Mouse (Mus musculus) limb, embryonic 11.5 days (tissue): ENCODE results near the gene Rab3il1. TPM values are rescaled to one million over a fixed set of nuclear protein-coding genes. Genes with fewer than 3 reads are reported as not detected.

Source experiments
- ATAC-seq: fragments of 200-750 bp; cut with Nextera tagmentation; 2 replicates; pipeline ENCODE4 v1.8.0; 2017; ENCODE audit warnings: low read depth; ENCODE audit not compliant: insufficient number of reproducible peaks, low FRiP score, low TSS enrichment
- DNase-seq: peaks from one replicate; pipeline ENCODE4 v3.0.0-alpha.2; 2015; ENCODE audit warnings: low spot score
- H3K27ac ChIP-seq: fragments of 300-500 bp; sonication (generic); replicated peaks from 2 replicates; pipeline ENCODE4 v1.5.1; 2014; ENCODE audit warnings: low read depth, mild to moderate bottlenecking, low read length
- H3K27me3 ChIP-seq: fragments of 300-500 bp; sonication (generic); 2 replicates; pipeline ENCODE4 v1.6.1; 2014; ENCODE audit warnings: mild to moderate bottlenecking, low read length, mixed read lengths; ENCODE audit not compliant: control insufficient read depth, insufficient read depth
- H3K36me3 ChIP-seq: fragments of 300-500 bp; sonication (generic); 2 replicates; pipeline ENCODE4 v1.6.1; 2014; ENCODE audit warnings: mild to moderate bottlenecking, low read length, moderate library complexity, mixed read lengths; ENCODE audit not compliant: control insufficient read depth, insufficient read depth
- H3K4me1 ChIP-seq: fragments of 300-500 bp; sonication (generic); 2 replicates; pipeline ENCODE4 v1.6.1; 2014; ENCODE audit warnings: low read length, mixed read lengths; ENCODE audit not compliant: control insufficient read depth, insufficient read depth
- H3K4me2 ChIP-seq: fragments of 300-500 bp; sonication (generic); 2 replicates; pipeline ENCODE4 v1.6.1; 2014; ENCODE audit warnings: low read depth, mild to moderate bottlenecking, moderate library complexity; ENCODE audit not compliant: severe bottlenecking
- H3K4me3 ChIP-seq: fragments of 300-500 bp; sonication (generic); 2 replicates; pipeline ENCODE4 v1.5.1; 2014; ENCODE audit warnings: low read depth, low read length
- H3K9ac ChIP-seq: fragments of 300-500 bp; sonication (generic); 2 replicates; pipeline ENCODE4 v1.6.1; 2014; ENCODE audit warnings: mild to moderate bottlenecking, low read length
- H3K9me3 ChIP-seq: fragments of 300-500 bp; sonication (generic); 2 replicates; pipeline ENCODE4 v1.6.1; 2016; ENCODE audit warnings: low read length; ENCODE audit not compliant: control insufficient read depth
- WGBS: fragments of 180-500 bp; shearing (Covaris S2); extraction: QIAGEN DNeasy Blood & Tissue Kit; methylation state at CpG from one replicate; pipeline ENCODE4 v1.1.7; 2014; 5-methylcytosine and 5-hydroxymethylcytosine counted together
- polyA plus RNA-seq: library from polyadenylated mRNA; unstranded; fragments of >200 nt; fragmentation: Nextera tagmentation; extraction: Ambion mirVana; gene quantifications from 2 replicates; pipeline ENCODE4 v1.2.1, GENCODE M21; 2014

The Rab3il1 gene
- polyA plus RNA-seq, 1 experiment from 2014 or later: 44.5 TPM

GRCm38 (mm10) chr19:9997204-9998062, 4.0 kb upstream of the Rab3il1 start:
- WGBS: 80% methylated on average over 12 of the region's 12 CpGs
- no peak for DNase-seq

GRCm38 (mm10) chr19:9998063-9998416, 3.4 kb upstream of the Rab3il1 start:
- no peak for DNase-seq
- no peak for ATAC-seq
- Histone ChIP-seq H3K4me1 (no peaks in the 10 kb centered on the region), H3K9me3 (no peaks in the 10 kb centered on the region), H3K4me2 (no peak overlapping the region), H3K27ac (no peak overlapping the region), H3K4me3 (no peak overlapping the region), H3K9ac (no peak overlapping the region), H3K36me3 (no peaks in the 10 kb centered on the region), H3K27me3 (no peaks in the 10 kb centered on the region)
- 72% methylated on average over 2 of the region's 2 CpGs for WGBS

More at GRCm38 (mm10) chr19:9997204-9998062, 4.0 kb upstream of the Rab3il1 start:
- H3K27me3 ChIP-seq: no peaks in the 10 kb centered on the region
- no peak for ATAC-seq
- H3K4me3 ChIP-seq: no peak overlapping the region
- H3K9ac ChIP-seq: no peak overlapping the region
- H3K9me3 ChIP-seq: no peaks in the 10 kb centered on the region
- H3K27ac ChIP-seq: no peak overlapping the region
- H3K4me1 ChIP-seq: peaks cover 4% of the 10 kb centered on the region; the same call in 1 of the 2 replicates
- H3K36me3 ChIP-seq: no peaks in the 10 kb centered on the region
- no peak overlapping the region for H3K4me2 ChIP-seq

- WGBS: 71% methylated on average over 13 of the region's 13 CpGs
- H3K27ac ChIP-seq: no peak overlapping the region
- no peak overlapping the region for H3K4me3 ChIP-seq
- no peak overlapping the region for H3K9ac ChIP-seq
- no peak for DNase-seq
- H3K4me2 ChIP-seq: no peak overlapping the region
- no peaks in the 10 kb centered on the region for H3K4me1 ChIP-seq
- H3K36me3 ChIP-seq: no peaks in the 10 kb centered on the region
- no peaks in the 10 kb centered on the region for H3K27me3 ChIP-seq
- no peaks in the 10 kb centered on the region for H3K9me3 ChIP-seq
- ATAC-seq: no peak
These were observed 2.6 kb upstream of the Rab3il1 start for GRCm38 (mm10) chr19:9998736-9999486.

- Histone ChIP-seq H3K4me3 (no peak overlapping the region), H3K4me1 (no peaks in the 10 kb centered on the region), H3K27ac (no peak overlapping the region), H3K27me3 (no peaks in the 10 kb centered on the region), H3K4me2 (no peak overlapping the region), H3K9ac (no peak overlapping the region), H3K36me3 (no peaks in the 10 kb centered on the region), H3K9me3 (no peaks in the 10 kb centered on the region)
- peak; percentile 41 for DNase-seq
- 25% methylated on average over 3 of the region's 3 CpGs for WGBS
- no peak for ATAC-seq
These were observed 1.1 kb upstream of the Rab3il1 start for GRCm38 (mm10) chr19:10000330-10000729.

GRCm38 (mm10) chr19:10003696-10004095, 2.2 kb downstream of the Rab3il1 start:
- no peaks in the 10 kb centered on the region for H3K9me3 ChIP-seq
- DNase-seq (no peak), ATAC-seq (no peak)
- no peak overlapping the region for H3K9ac ChIP-seq
- H3K27me3 ChIP-seq: no peaks in the 10 kb centered on the region
- no peaks in the 10 kb centered on the region for H3K36me3 ChIP-seq
- H3K4me1 ChIP-seq: no peaks in the 10 kb centered on the region
- no peak overlapping the region for H3K4me2 ChIP-seq
- WGBS: 100% methylated on average over 1 of the region's 1 CpGs
- H3K27ac ChIP-seq: no peak overlapping the region
- no peak overlapping the region for H3K4me3 ChIP-seq

GRCm38 (mm10) chr19:10011408-10011807, 9.9 kb downstream of the Rab3il1 start:
- Histone ChIP-seq H3K36me3 (no peaks in the 10 kb centered on the region), H3K9ac (no peak overlapping the region), H3K4me3 (no peak overlapping the region), H3K9me3 (no peaks in the 10 kb centered on the region), H3K27me3 (no peaks in the 10 kb centered on the region), H3K4me2 (no peak overlapping the region), H3K4me1 (peaks cover 26% of the 10 kb centered on the region), H3K27ac (no peak overlapping the region)
- DNase-seq (no peak), ATAC-seq (no peak)
- 83% methylated on average over 1 of the region's 1 CpGs for WGBS

GRCm38 (mm10) chr19:10012827-10013278, 11.4 kb downstream of the Rab3il1 start:
- DNase-seq (peak; percentile 83), ATAC-seq (peak; percentile 48)
- no peak overlapping the region for H3K9ac ChIP-seq
- no peaks in the 10 kb centered on the region for H3K9me3 ChIP-seq
- WGBS: 9% methylated on average over 6 of the region's 6 CpGs
- peak overlapping the region; percentile 33; the same call in 1 of the 2 replicates for H3K4me2 ChIP-seq
- peak overlapping the region; percentile 97 for H3K27ac ChIP-seq
- H3K36me3 ChIP-seq: no peaks in the 10 kb centered on the region
- no peaks in the 10 kb centered on the region for H3K27me3 ChIP-seq
- peaks cover 34% of the 10 kb centered on the region for H3K4me1 ChIP-seq
- H3K4me3 ChIP-seq: no peak overlapping the region

GRCm38 (mm10) chr19:10013348-10013747, 11.9 kb downstream of the Rab3il1 start:
- peaks cover 36% of the 10 kb centered on the region for H3K4me1 ChIP-seq

More at GRCm38 (mm10) chr19:10013348-10013747, 11.9 kb downstream of the Rab3il1 start:
- ATAC-seq: 0 out of 2 replicates have a peak, but pooled peaks have one; percentile 1
- Histone ChIP-seq H3K4me2 (peak overlapping the region; percentile 33), H3K27ac (peak overlapping the region; percentile 97), H3K27me3 (no peaks in the 10 kb centered on the region), H3K36me3 (no peaks in the 10 kb centered on the region), H3K4me3 (no peak overlapping the region), H3K9me3 (no peaks in the 10 kb centered on the region), H3K9ac (no peak overlapping the region)
- 10% methylated on average over 3 of the region's 3 CpGs for WGBS
- DNase-seq: no peak
